Mouse (Mus musculus) retina, embryonic 14.5 days (tissue): ENCODE measurements at regions not wholly inside any gene's neighbourhood (a gene's known extent, or its start where the extent isn't known, plus 50 kb on each side); places are given as distances from the start of the nearest gene placed in this dataset.
"Not testable (repeated sequence)": the region's sequence is repeated elsewhere in the genome, so short reads cannot be mapped to it uniquely, and the experiment has no call there.

Experiments used
- DNase-seq: peaks from one replicate; pipeline ENCODE4 v3.0.0-alpha.2; 2015; ENCODE audit warnings: low spot score

- no peak for DNase-seq
These were observed 83.8 kb downstream of the Eif4e start for GRCm38 (mm10) chr3:138609749-138610148.

- DNase-seq, result no peak
These were observed 87.1 kb downstream of the Eif4e start for GRCm38 (mm10) chr3:138612884-138613653.

- no peak for DNase-seq
These were observed 87.7 kb downstream of the Eif4e start for GRCm38 (mm10) chr3:138613680-138614079.

- DNase-seq, result no peak
These were observed 88.9 kb downstream of the Eif4e start for GRCm38 (mm10) chr3:138614899-138615298.

- no peak for DNase-seq
These were observed 94.3 kb downstream of the Eif4e start for GRCm38 (mm10) chr3:138620263-138620662.

GRCm38 (mm10) chr3:138624128-138624527, 98.1 kb downstream of the Eif4e start:
- DNase-seq, result no peak

GRCm38 (mm10) chr3:138626230-138626629, 100.3 kb downstream of the Eif4e start:
- no peak for DNase-seq

GRCm38 (mm10) chr3:138630231-138630630, 104.3 kb downstream of the Eif4e start:
- DNase-seq, result no peak

- no peak for DNase-seq
These were observed 106.1 kb downstream of the Eif4e start for GRCm38 (mm10) chr3:138632086-138632485.

- DNase-seq, result peak; percentile 49
These were observed 100.0 kb upstream of the Tspan5 start for GRCm38 (mm10) chr3:138642026-138642425.

- no peak for DNase-seq
These were observed 98.1 kb upstream of the Tspan5 start for GRCm38 (mm10) chr3:138643951-138644285.

GRCm38 (mm10) chr3:138644286-138644951, 97.6 kb upstream of the Tspan5 start:
- DNase-seq, result peak; percentile 60

- peak; percentile 32 for DNase-seq
These were observed 96.7 kb upstream of the Tspan5 start for GRCm38 (mm10) chr3:138645320-138645719.

GRCm38 (mm10) chr3:138649699-138650098, 92.3 kb upstream of the Tspan5 start:
- no peak for DNase-seq

- DNase-seq, result not testable (repeated sequence)
These were observed 91.3 kb upstream of the Tspan5 start for GRCm38 (mm10) chr3:138650671-138651070.

GRCm38 (mm10) chr3:138651361-138652205, 90.4 kb upstream of the Tspan5 start:
- no peak for DNase-seq

- DNase-seq, result no peak
These were observed 89.8 kb upstream of the Tspan5 start for GRCm38 (mm10) chr3:138652206-138652605.

GRCm38 (mm10) chr3:138652685-138653084, 89.3 kb upstream of the Tspan5 start:
- no peak for DNase-seq

- DNase-seq, result no peak
These were observed 88.3 kb upstream of the Tspan5 start for GRCm38 (mm10) chr3:138653549-138654246.

GRCm38 (mm10) chr3:138654610-138655371, 87.2 kb upstream of the Tspan5 start:
- no peak for DNase-seq

- DNase-seq, result no peak
These were observed 86.5 kb upstream of the Tspan5 start for GRCm38 (mm10) chr3:138655479-138655878.
